Mouse (Mus musculus) adrenal gland, postnatal 36 days (tissue): ENCODE results near the gene Eif4g3. TPM values are rescaled to one million over a fixed set of nuclear protein-coding genes. Genes with fewer than 3 reads are reported as not detected.
"Not testable (repeated sequence)": the region's sequence is repeated elsewhere in the genome, so short reads cannot be mapped to it uniquely, and the experiment has no call there.

ENCODE experiments used
- DNase-seq, 2 experiments: peaks; one replicate each; pipeline ENCODE4 v3.0.0; 2021; ENCODE audit warnings: mixed read lengths in 1 of 2
- total RNA-seq, 2 experiments: library from RNA; stranded (reverse); gene quantifications; 2 replicates each; pipeline ENCODE4 v1.2.3; 2021

Eif4g3 gene
- total RNA-seq, 2 experiments from 2014 or later = 81.8 to 111 TPM

DNA sequence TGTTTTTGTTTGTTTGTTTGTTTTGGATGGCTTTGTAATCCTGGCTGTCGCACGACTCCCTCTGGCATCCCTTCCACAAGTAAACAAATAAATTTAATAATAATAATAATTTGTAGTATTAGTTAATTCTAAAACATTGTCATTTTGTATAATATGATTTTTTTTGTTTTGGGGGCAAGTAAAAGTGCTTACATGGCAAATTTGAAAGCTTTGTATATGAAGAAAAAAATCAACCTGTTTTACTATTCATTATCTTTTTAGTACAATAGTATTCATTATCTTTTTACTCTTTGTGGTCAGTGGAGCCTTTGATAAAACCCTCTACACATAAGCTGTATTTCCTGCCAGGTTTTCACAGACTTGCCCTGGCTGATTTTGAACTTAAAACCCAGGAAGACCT, 29.9 kb downstream of the Eif4g3 start:
- no peak for DNase-seq

GRCm38 (mm10) chr4:138023403-138024100, 30.7 kb downstream of the Eif4g3 start:
- peak in 1 of 2 experiments; percentile 30 for DNase-seq

GRCm38 (mm10) chr4:138029168-138029567, 36.3 kb downstream of the Eif4g3 start:
- no peak for DNase-seq

GRCm38 (mm10) chr4:138031828-138032227, 39.0 kb downstream of the Eif4g3 start:
- DNase-seq = no peak

GRCm38 (mm10) chr4:138033871-138034270, 41.0 kb downstream of the Eif4g3 start:
- no peak for DNase-seq

DNA sequence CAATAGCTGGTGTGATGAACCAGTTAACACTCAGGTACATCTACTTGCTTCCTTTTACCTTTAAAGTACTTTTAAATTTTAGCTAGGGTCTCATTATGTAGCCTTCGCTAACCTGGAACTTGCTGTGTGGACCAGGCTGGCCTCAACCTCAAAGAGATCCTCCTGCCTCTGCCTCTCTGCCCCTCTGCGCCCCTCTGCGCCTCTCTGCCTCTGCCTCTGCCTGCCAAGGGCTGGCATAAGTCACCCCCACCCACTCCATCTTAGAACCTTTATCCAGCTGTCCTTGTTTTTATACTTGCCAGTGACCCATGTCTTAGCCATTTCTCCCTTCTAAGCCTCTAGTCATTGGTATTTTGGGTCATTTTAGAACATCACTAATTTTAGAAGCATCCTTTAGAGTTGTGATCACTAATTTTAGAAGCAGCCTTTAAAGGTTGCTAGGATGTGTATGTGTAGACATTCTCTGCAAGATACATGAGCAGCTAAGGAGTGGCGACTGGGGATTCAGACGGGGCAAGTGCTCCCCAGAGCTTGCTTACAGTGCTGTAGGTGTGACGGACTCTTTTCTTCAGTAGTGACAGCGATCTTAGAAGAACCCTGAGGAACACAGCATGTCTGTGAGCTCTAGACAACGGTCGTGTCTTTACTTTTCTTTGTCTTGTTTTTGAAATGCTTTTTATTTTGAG, 42.8 kb downstream of the Eif4g3 start:
- DNase-seq = no peak

DNA sequence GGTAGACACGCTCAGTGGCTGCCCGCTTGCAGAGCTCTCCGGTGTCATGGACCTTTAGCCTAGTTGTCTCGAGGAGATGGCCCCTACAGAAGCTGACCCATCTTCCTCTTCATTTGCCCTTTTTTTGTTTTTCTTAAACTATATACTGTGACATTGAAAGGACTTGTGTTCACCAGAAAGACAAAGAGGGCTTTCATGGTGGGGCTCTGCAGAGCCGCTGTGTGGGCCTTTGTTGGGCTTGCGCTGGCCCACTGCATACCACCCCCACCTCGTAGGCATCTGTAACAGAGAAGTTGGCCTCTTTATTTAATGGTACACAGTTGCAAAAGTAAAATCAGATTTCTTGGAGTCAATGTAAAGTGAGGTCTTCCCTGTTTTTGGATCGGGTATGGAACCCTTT, 44.3 kb downstream of the Eif4g3 start:
- DNase-seq = no peak

- DNase-seq = no peak
Measured at GRCm38 (mm10) chr4:138037896-138038295, 45.1 kb downstream of the Eif4g3 start.

DNA sequence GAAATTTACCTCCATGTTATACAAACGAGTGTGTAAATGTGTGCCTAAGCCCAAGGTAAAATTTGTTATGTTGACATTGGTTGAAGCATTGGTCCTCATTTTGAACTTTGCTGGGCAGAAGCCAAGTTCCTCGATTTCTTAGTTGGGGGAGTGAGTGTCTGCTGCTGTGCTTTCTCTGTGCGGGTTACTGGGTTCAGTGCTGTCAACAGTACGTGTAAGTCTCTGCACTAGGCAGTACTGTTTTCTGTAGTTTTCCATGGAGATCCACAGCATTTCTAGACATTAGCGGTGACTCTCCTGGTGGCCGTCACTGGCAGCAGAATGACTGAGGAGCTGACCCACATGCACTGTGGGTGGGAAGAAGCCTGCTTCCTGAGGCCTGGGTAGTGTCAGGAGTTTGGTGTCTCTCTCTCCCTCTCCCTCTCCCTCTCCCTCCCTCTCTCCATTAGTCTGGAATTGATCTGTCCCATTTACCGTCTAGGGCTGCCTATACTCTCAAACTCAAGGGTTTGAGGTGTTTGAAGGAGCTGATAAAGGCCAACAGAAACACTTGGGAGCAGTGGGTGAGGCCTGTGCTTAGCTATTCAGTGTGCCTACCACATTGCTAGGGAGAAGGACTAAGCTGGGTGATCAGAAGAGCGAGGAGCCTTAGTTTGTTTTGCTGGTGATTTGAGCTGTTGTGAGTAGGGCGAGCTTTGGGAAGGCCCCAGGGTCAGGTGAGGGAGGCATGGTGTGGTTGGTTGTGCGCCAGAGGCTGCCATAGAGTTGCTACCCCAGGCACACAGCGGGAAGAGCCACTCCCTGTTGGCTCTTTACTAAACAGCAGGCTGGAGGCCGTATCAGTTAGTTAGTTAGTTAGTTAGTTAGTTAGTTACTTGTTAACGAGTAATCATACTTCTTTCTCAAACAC, 45.8 kb downstream of the Eif4g3 start:
- DNase-seq = no peak

GRCm38 (mm10) chr4:138039275-138039651, 46.4 kb downstream of the Eif4g3 start:
- DNase-seq = no peak

DNA sequence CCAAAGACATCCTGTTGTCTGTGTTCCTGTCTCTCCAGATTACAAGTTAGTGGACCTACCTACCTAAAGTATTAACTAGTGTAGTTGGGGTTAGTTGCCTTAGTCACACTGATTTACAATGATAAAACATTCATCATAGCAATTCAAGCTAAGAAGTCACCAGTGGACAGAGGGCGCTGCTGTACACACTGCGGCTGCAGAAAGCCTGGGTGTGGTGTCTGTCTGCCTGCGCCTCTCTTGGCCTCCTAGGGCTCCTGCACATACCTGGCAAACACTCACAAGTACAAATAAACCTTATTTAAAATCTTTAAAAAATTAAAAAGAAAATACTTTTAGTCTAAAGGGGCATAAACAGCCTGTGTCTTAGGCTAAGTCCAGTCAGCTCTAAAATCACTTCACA, 47.8 kb downstream of the Eif4g3 start:
- no peak for DNase-seq

- DNase-seq = no peak
Measured at GRCm38 (mm10) chr4:138041566-138042256, 48.9 kb downstream of the Eif4g3 start.

DNA sequence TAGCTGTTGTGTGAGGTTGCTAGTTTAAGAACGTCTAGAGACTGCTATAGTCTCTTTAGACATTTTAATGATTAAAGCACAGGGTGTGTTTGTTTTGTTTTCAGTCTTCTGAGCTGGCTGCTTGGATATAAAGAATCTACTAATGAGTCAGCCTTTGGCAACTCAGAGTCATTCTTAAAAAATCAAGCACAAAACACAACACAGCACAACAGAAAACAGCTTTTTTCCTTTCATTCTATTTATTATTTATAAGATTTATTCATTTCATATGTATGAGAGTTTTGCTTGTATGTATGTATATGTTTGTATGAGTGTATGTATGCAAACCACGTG, 49.4 kb downstream of the Eif4g3 start:
- no peak for DNase-seq

DNA sequence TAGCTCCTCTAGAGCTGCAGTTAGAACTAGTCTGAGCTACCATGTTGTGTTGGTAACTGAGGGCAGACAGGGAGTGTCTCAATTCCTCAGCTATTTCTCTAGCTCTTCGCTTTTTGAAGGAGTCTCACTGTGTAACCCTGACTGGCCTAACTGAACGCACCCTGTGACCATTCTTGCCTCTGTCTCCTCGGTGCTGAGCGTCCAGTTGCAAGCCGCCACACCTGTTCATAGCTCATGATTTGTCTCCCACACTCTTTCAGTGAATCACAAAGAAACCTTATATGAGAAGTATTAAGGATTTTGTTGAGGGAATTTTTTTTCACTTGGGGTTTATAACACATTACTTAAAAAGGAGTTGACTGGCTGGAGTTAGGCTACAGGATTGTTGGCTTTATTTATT, 49.8 kb downstream of the Eif4g3 start:
- DNase-seq = no peak

DNA sequence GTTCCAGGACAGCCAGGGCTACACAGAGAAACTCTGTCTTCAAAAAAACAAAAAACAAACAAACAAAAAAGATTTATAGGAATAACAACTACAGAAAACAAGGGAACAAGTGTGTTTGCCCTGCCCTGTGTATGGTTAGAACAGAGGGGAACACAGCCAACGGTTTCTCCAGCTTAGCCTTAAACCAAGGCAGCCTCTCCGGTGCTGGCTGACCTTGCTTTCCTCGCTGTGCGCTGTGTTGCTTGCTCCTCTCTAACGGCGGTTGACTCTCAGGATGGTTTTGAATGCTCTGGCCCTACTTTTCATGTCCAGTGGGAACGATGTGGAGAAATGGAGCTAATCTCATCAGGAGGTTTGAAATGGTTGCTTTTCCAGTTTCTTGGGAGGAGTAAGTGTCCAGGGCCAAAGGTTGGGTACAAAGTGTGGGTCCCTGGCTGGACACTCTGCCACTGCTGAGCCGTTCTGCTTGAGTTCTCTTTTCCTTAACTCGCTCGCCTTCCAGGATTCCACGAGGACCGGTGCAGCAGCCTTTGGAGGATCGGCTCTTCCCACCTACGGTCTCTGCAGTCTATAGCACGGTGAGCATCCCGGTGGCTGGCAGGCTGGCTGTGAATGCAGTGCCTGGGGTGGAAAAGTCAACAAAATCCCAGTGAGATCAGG, 52.1 kb downstream of the Eif4g3 start:
- DNase-seq = peak; percentile 61 to 66

- no peak for DNase-seq
Measured at GRCm38 (mm10) chr4:138045809-138046208, 53.0 kb downstream of the Eif4g3 start.

DNA sequence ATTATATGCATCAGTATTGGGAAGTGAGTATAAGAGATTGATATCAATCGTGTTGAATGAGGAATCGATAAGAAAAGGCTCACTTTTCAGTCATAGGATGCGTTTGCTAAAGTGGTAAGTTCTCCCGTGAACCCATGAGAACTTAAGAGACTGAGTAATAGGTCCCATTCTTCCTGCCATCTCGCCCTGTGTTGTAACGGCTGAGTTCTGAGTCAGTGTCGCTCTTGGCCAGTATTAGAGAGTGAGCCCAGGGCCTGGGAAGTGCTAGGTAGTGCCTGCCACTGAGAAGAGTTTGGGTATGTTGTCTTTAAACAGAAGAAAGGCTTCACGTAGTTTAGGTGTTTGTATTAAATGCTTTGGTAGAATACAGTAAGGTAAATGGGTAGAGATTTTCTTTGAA, 53.5 kb downstream of the Eif4g3 start:
- DNase-seq = peak in 1 of 2 experiments; percentile 64

- DNase-seq = no peak
Measured at GRCm38 (mm10) chr4:138049547-138049946, 56.7 kb downstream of the Eif4g3 start.

DNA sequence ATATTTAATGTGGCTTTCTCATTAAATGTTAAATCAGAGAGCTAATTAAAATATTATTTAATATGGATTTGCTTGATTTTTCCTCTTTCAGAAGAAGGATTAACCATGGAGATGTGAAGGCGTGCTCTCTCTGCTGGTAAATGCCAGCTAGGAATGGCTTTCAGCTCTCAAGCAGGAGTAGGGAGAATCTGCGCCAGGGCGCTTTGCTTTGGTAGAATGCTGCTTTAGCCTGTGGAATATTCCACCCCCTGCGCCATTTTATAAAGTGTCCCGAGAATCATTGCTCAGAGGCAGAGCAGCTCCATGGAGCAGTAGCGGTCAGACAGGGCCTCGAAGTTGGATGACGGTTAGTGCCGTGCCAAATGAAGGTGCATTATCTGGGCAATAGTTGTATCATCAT, 58.7 kb downstream of the Eif4g3 start:
- DNase-seq = no peak

DNA sequence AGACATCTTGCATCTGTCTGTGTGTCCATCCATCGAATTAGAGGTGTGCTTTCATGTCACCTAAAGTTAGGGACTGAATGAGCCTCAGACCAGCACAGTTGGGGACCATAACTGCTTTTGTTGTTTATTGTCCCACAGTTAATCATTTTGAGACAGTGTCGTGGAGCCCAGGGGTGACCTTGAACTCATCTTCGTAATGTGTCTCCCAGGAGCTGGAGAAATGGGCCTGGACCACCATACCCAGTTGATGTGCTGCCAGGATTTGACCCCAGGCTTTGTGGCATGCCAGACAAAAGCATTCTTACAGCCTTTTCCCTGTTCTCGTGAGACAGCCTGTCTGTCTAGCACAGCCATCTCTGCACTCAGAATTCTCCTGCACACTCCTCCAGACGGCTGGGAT, 63.8 kb downstream of the Eif4g3 start:
- no peak for DNase-seq

GRCm38 (mm10) chr4:138057196-138057754, 64.5 kb downstream of the Eif4g3 start:
- DNase-seq = not testable (repeated sequence)
